Mouse (Mus musculus): ENCODE measurements at regions not wholly inside any gene's neighbourhood (a gene's known extent, or its start where the extent isn't known, plus 50 kb on each side); places are given as distances from the start of the nearest gene placed in this dataset.

- TF ChIP-seq CTCF (IDR thresholded peaks at IDR 0.05; ENCODE audit: low read depth) (no peak), EP300 (IDR thresholded peaks at IDR 0.05; ENCODE audit: low read depth) (no peak)
Measured at GRCm38 (mm10) chr10:17236761-17237160, 486.3 kb upstream of the Cited2 start.

All from liver, embryonic 14.5 days (tissue).